Mouse (Mus musculus) myocyte (in vitro differentiated cells): Measurements from ENCODE around the gene 1110032A03Rik. TPM values are rescaled to one million over a fixed set of nuclear protein-coding genes. Genes with fewer than 3 reads are reported as not detected.

Experiments used
- H3K27me3 ChIP-seq: one replicate; pipeline ENCODE4 v1.6.1; 2011; ENCODE audit not compliant: control insufficient read depth, insufficient read depth, insufficient read length
- H3K36me3 ChIP-seq: one replicate; pipeline ENCODE4 v1.6.1; 2011; ENCODE audit not compliant: control insufficient read depth, insufficient read depth
- H3K4me2 ChIP-seq: one replicate; pipeline ENCODE4 v1.6.1; 2011; ENCODE audit warnings: low read depth, control low read depth
- H3K4me3 ChIP-seq: one replicate; pipeline ENCODE4 v1.5.1; 2011; ENCODE audit warnings: mild to moderate bottlenecking, control low read depth, moderate library complexity
- H3K79me2 ChIP-seq: one replicate; pipeline ENCODE4 v1.6.1; 2011; ENCODE audit not compliant: control insufficient read depth, insufficient read depth
- H3ac ChIP-seq: one replicate; pipeline ENCODE4 v1.6.1; 2011; ENCODE audit not compliant: control insufficient read depth, insufficient read length
- CEBPB ChIP-seq: IDR thresholded peaks from 2 replicates; pipeline ENCODE4 v1.6.1; 2011; ENCODE audit warnings: mild to moderate bottlenecking, moderate library complexity; ENCODE audit not compliant: poor library complexity, insufficient read depth, severe bottlenecking
- E2F4 ChIP-seq: IDR thresholded peaks from one replicate; pipeline ENCODE4 v1.6.1; 2011; ENCODE audit warnings: mild to moderate bottlenecking, control low read depth, moderate library complexity; ENCODE audit not compliant: insufficient read depth
- MAX ChIP-seq: IDR thresholded peaks from one replicate; pipeline ENCODE4 v1.6.1; 2011; ENCODE audit warnings: low read depth, mild to moderate bottlenecking, control low read depth
- MYOD1 ChIP-seq, 3 experiments: IDR thresholded peaks; one replicate each; pipeline ENCODE4 v1.6.1; 2011; ENCODE audit warnings: control low read depth in 2 of 3, low read depth in 2 of 3, mild to moderate bottlenecking in 2 of 3, moderate library complexity in 1 of 3; ENCODE audit not compliant: insufficient read length in 2 of 3, control insufficient read depth in 1 of 3
- MYOG ChIP-seq, 3 experiments: IDR thresholded peaks; one replicate each; pipeline ENCODE4 v1.6.1; 2011; ENCODE audit warnings: control low read depth in 2 of 3, low read depth in 2 of 3, mild to moderate bottlenecking in 2 of 3; ENCODE audit not compliant: insufficient read length in 2 of 3, control insufficient read depth in 1 of 3, insufficient read depth in 1 of 3
- POLR2A ChIP-seq: IDR thresholded peaks from one replicate; pipeline ENCODE4 v1.6.1; 2011; ENCODE audit warnings: low read depth, mild to moderate bottlenecking, control low read depth, moderate library complexity; ENCODE audit not compliant: insufficient read length
- POLR2AphosphoS2 ChIP-seq: IDR thresholded peaks from one replicate; pipeline ENCODE4 v1.6.1; 2011; ENCODE audit warnings: low read depth, control low read depth; ENCODE audit not compliant: insufficient read length
- REST ChIP-seq: IDR thresholded peaks from one replicate; pipeline ENCODE4 v1.6.1; 2011; ENCODE audit warnings: mild to moderate bottlenecking, control low read depth, moderate library complexity; ENCODE audit not compliant: insufficient read depth, insufficient read length
- SRF ChIP-seq: IDR thresholded peaks from one replicate; pipeline ENCODE4 v1.6.1; 2011; ENCODE audit warnings: low read depth; ENCODE audit not compliant: control insufficient read depth, insufficient read length
- TCF12 ChIP-seq: IDR thresholded peaks from one replicate; pipeline ENCODE4 v1.6.1; 2011; ENCODE audit warnings: mild to moderate bottlenecking, control low read depth; ENCODE audit not compliant: poor library complexity, insufficient read depth, severe bottlenecking
- TCF3 ChIP-seq: IDR thresholded peaks from one replicate; pipeline ENCODE4 v1.6.1; 2011; ENCODE audit warnings: low read depth, control low read depth; ENCODE audit not compliant: insufficient read length
- USF1 ChIP-seq: IDR thresholded peaks from one replicate; pipeline ENCODE4 v1.6.1; 2011; ENCODE audit warnings: low read depth, mild to moderate bottlenecking, control low read depth, moderate library complexity
- polyA plus RNA-seq: library from polyadenylated mRNA; unstranded; fragments of >200 nt; fragmentation: generic; extraction: Trizol; gene quantifications from one replicate; pipeline ENCODE4 v1.2.1, GENCODE M21; 2012; ENCODE audit warnings: missing spikeins

1110032A03Rik gene
- polyA plus RNA-seq, 1 experiment, result 12.8 TPM

- Histone ChIP-seq H3K4me3 (no peak within 1 kb of the TSS), H3K79me2 (no peaks in the 10 kb centered on the region), H3K4me2 (no peak within 1 kb of the TSS), H3ac (no peak within 1 kb of the TSS), H3K27me3 (no peaks in the 10 kb centered on the region), H3K36me3 (peaks cover 4% of the 10 kb centered on the region)
- TF ChIP-seq REST (no peak), TCF12 (no peak), POLR2A (no peak), TCF3 (no peak), SRF (no peak), MYOG (IDR thresholded peaks at IDR 0.05; ENCODE audit: control insufficient read depth in 1 of 3, insufficient read depth in 1 of 3, insufficient read length in 2 of 3, low read depth in 2 of 3) (no peak), USF1 (no peak), MAX (no peak), CEBPB (no peak), MYOD1 (IDR thresholded peaks at IDR 0.05; ENCODE audit: control insufficient read depth in 1 of 3, insufficient read length in 2 of 3, low read depth in 2 of 3) (no peak), POLR2AphosphoS2 (no peak), E2F4 (no peak)
These were observed 36.1 kb downstream of the 1110032A03Rik start, which contains the start of gene Dixdc1 for GRCm38 (mm10) chr9:50738914-50739870. Gene Dixdc1, minus strand, starts transcription at chr9:50739517.

GRCm38 (mm10) chr9:50734989-50735388 lies 40.3 kb downstream of the 1110032A03Rik start:
- H3K36me3 ChIP-seq, result no peaks in the 10 kb centered on the region
- H3K4me2 ChIP-seq, result peak overlapping the region; percentile 60
- no peaks in the 10 kb centered on the region for H3K27me3 ChIP-seq
- TF ChIP-seq TCF12 (no peak), TCF3 (no peak), MAX (no peak), MYOG (IDR thresholded peaks at IDR 0.05; ENCODE audit: control insufficient read depth in 1 of 3, insufficient read depth in 1 of 3, insufficient read length in 2 of 3, low read depth in 2 of 3) (no peak), CEBPB (no peak), MYOD1 (IDR thresholded peaks at IDR 0.05; ENCODE audit: control insufficient read depth in 1 of 3, insufficient read length in 2 of 3, low read depth in 2 of 3) (no peak), SRF (no peak), USF1 (no peak), REST (no peak), POLR2AphosphoS2 (no peak), E2F4 (no peak), POLR2A (no peak)
- no peak overlapping the region for H3ac ChIP-seq
- H3K79me2 ChIP-seq, result no peaks in the 10 kb centered on the region
- no peak overlapping the region for H3K4me3 ChIP-seq

GRCm38 (mm10) chr9:50732560-50732959 lies 42.8 kb downstream of the 1110032A03Rik start:
- Histone ChIP-seq H3K4me3 (no peak overlapping the region), H3ac (no peak overlapping the region), H3K4me2 (peak overlapping the region; percentile 13), H3K27me3 (no peaks in the 10 kb centered on the region), H3K79me2 (no peaks in the 10 kb centered on the region), H3K36me3 (no peaks in the 10 kb centered on the region)
- TF ChIP-seq POLR2A (no peak), USF1 (no peak), SRF (no peak), TCF3 (no peak), REST (no peak), MYOG (IDR thresholded peaks at IDR 0.05; ENCODE audit: control insufficient read depth in 1 of 3, insufficient read depth in 1 of 3, insufficient read length in 2 of 3, low read depth in 2 of 3) (no peak), POLR2AphosphoS2 (no peak), E2F4 (no peak), CEBPB (no peak), MAX (no peak), MYOD1 (IDR thresholded peaks at IDR 0.05; ENCODE audit: control insufficient read depth in 1 of 3, insufficient read length in 2 of 3, low read depth in 2 of 3) (no peak), TCF12 (no peak)

GRCm38 (mm10) chr9:50729600-50729999 lies 45.7 kb downstream of the 1110032A03Rik start:
- H3K36me3 ChIP-seq, result no peaks in the 10 kb centered on the region
- H3K27me3 ChIP-seq, result no peaks in the 10 kb centered on the region
- H3K4me2 ChIP-seq, result no peak overlapping the region
- no peaks in the 10 kb centered on the region for H3K79me2 ChIP-seq
- no peak for TF ChIP-seq POLR2AphosphoS2
- no peak for TF ChIP-seq POLR2A
- TF ChIP-seq MYOD1 (IDR thresholded peaks at IDR 0.05; ENCODE audit: control insufficient read depth in 1 of 3, insufficient read length in 2 of 3, low read depth in 2 of 3), result no peak
- no peak for TF ChIP-seq MAX
- TF ChIP-seq SRF, result no peak
- TF ChIP-seq CEBPB, result no peak
- TF ChIP-seq REST, result no peak
- no peak for TF ChIP-seq E2F4
- TF ChIP-seq TCF12, result no peak
- TF ChIP-seq TCF3, result no peak
- no peak for TF ChIP-seq MYOG (IDR thresholded peaks at IDR 0.05; ENCODE audit: control insufficient read depth in 1 of 3, insufficient read depth in 1 of 3, insufficient read length in 2 of 3, low read depth in 2 of 3)
- TF ChIP-seq USF1, result no peak
- no peak overlapping the region for H3ac ChIP-seq
- H3K4me3 ChIP-seq, result no peak overlapping the region
